Mouse (Mus musculus) lung, postnatal 36 days (tissue): ENCODE data around the gene Ppp6r1.

Experiments
- DNase-seq: peaks from one replicate; pipeline ENCODE4 v3.0.0; 2022; ENCODE audit warnings: mixed read lengths

Ppp6r1 gene

DNA sequence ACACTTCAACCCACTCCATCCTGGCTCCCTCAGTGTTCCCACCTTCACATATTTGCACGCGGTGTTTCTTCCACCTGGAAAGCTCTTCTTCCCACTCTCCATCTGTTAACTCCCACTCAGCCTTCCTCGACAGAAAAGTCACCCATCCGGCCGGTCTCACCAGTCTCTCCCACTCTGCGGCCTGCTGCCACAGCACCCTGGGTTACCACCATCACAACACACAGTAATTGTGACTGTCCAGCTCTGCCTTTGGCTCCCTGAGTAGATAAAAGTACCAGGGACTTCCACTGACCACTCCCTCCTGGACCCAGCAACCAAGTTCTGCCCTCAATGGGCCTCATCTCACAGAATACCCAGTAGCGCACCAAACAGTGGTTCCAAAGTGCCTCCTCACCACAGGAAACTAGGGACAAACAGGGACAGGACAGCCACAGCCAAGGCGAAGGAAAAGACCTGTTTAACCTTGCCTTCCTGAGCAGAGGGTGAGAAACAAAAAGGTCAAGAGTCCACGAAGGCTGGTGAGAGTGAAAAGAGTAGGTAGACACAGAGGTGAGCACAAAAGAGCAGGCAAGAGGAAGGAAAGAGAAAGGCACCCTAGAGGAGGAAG, 1.2 kb downstream of the Ppp6r1 start:
- peak; percentile 43 for DNase-seq

DNA sequence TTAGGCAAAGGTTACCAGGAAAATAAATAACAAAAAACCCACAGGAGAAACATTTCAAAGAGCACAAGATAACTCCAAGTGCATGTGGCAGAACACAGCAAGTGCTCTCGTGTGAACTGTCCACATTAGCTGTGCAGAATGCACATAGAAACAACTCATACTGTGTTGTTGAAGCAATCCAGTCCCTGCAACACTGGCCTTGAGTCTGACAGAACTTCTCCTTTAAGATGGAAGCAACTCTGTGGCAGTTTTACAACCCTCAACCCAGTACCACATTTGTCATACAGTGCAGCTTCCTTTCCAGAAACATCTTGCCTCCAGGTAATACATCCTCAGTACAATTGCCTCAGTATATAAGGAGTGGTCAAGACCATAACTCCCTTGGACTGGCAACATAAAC, 2.0 kb downstream of the Ppp6r1 start:
- no peak for DNase-seq

DNA sequence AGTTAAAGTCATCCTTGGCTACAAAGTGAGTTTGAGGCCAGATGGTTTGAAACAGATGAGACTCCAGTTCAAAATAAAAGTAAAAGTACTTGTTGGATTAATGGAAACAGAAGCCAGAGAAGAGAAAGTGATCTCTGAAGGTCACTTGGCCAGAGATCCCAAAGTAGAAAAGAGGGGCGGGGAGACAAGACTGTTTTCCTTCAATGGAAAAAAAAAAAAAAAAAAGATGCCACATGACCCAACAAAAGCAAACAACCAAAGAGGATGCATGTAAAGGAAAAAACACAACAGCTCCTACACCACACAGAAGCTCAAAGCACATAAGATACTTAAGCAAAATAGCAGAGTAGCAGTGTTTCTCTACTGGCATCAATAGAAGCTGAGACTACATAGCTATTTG, 2.9 kb downstream of the Ppp6r1 start:
- DNase-seq = no peak

DNA sequence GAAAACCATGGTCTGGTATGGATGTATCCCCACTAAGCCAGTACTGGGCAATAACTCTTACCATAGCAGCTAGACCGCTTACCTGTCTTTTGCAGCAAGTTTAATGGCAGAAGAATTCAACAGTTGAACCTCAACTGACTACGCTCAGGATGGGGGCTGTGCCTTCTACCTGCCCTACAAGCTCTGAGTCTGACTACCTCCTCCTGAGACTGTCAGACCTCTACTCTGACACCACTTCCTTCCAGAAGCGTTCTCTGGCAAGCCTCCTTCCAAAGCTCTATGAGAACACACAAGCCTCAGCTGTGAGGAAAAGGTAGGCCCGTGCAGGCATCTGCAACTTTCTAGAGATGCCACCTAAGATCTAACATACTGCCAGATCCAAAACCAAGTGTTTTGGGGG, 3.4 kb downstream of the Ppp6r1 start:
- DNase-seq = no peak

DNA sequence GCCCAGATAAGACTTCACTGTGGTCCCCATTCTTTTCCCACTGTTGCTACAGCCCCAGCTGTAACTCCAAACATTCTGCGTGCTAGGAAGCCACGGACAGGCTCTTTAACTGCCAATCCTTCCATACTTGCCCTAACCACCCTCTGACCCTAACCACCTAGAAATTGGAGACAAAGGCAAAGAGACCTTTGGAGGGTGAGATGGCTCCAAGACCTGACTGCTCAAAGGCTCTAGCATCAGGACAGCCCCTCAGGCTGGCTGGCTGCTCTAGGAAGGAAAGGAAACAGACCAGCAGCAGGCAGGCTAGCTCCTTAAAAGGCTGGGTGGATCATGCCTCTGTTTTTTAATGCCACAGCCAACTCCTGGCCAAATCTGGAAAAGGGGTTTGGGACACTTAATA, 4.6 kb downstream of the Ppp6r1 start:
- no peak for DNase-seq

DNA sequence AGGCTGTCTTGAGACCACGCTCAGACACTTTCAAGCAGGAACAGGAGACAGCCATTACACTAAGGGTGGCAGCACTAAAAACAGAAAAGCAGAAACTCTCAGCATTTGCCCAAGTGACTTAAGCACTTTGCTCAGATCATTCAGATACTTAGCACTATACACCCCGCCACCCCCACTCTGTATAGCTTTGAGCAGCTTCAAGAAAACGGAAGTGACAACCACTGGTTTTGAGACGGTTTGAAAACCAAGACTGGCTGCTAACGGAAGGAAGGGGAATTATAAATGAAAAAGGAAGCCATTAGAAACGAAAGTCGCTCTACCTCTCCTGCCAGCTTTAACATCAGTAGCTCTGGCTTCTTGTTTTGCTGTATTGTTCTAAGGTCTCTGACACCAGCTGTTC, 5.0 kb downstream of the Ppp6r1 start:
- DNase-seq = peak; percentile 82

DNA sequence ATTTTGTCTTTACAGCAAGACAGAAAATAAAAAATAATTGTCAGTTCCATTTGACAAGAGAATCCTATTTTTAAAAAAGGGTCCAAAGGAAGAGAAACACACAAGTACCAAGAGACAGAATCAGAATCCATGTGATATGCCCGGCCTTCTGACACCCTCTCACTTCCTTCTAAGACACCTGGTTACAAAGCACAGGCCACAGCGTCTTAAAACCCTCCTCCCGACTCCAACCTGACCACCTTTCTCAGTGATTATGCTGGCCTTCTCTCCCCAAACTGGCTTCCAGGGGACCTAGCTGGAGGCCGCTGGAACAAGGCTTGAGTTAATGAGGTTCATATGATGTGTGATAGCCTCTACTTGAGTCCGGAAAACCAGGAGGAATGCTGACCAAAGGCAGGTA, 5.5 kb downstream of the Ppp6r1 start:
- DNase-seq = no peak

DNA sequence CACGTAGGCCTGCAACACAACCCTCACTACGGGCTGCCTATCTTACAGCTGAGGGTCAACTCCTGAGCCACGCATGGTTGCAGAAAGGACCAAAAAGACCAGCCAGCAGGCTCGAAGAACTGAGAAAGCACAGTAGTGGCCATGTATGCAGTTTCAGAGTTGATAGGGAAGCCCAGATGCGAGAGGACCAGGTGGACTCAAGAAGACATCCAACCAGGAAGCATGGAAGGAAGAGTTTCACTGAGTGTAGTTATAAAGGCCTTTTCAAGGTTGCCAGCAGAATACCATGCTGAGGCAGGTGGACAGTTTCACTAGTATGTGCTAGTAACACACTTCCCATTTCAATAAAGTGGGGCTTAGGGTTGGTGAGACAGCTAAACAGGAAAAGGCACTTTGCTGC, 6.1 kb downstream of the Ppp6r1 start:
- no peak for DNase-seq

DNA sequence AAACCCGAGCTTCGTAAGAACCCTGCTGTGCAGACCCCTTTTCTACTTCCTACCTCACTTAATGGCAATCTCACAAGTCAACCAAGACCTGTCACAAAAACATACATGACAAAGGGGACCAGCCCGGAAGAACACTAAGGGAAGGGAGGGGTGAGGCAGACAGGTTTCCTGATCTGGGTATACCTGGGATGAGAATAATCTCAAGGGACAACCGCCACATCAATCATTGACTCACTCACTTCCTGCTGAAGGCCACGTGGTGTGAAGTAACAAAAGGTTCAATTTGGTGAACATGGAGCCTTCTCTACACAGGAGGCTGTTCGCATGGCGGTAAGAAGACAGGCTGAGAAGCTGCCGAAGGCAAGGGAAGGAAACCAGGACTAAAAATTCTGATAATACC, 7.2 kb downstream of the Ppp6r1 start:
- DNase-seq = peak; percentile 36

DNA sequence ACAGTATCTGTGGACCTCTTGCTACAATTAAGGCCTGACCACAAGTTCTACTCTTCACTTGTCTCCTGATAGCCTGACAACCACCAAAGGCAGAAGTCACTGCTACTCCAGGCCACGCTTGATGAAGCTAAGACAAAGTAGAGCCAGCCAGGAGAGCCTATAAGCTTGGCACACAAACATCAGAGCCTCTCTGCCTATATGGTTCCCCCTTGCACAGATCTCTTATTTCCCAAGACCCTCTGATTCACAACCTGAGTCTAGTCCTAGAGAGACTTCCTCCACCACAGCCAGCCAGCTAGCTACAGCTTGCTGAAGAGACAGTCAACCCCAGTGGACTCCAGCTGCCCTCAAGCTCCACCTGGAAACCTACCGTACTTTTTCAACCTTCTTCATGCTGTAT, 10.8 kb downstream of the Ppp6r1 start:
- no peak for DNase-seq

DNA sequence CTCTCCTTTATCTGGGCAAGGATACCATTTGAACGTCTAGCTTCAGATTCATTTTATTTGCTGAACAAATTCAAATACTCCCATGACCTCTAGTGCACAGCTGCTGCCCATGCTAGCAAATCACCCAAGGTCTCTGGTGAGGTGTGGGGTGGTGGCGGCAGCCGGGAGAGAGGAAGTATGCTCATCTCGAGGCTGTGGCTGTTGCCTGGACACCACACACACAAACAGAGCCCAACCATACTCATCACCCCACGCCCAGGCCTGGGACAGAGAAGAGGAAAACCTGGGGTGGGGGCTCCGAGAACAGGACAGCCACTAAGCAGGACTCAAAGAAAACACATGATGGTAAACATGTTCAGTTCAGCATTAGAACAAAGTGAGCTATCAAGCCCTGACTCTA, 11.5 kb downstream of the Ppp6r1 start:
- DNase-seq = peak; percentile 78

DNA sequence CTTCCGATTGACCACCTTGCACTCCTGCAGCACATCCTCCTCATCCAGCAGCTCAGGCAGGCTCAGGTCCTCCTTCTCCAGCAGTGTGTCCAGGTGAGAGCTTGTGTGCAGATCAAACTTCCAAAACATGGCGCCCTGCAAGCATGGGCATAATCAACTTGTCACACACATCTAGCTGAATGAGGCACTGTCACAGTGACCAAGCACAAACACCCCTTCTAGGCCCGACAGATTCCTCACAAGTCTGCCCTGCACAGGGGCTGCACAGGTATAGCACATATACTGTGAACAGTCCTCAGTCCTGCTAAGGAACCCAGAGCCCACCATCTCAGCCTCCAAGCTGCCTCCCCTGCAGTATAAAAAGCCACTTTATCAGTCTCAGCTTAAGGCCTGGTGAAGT, 12.0 kb downstream of the Ppp6r1 start:
- no peak for DNase-seq

DNA sequence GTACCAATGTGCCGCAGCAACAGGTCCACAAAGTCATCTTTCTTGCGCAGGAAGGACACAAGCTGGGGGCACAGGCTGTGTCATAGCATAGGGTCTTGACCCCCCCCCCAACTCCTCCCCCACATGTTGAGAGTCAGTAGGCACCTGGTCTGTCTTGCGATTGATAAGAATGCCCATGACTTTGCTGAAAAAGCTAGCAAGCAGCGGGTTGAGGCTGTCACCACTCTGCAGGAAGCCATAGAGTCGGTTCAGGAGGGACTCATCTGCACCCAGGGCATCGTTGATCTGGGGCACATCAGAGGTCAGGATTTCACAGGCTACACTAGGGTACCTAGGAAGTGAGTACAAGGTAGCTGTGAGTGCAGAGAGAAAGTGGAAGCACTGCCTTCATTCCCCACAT, 15.6 kb downstream of the Ppp6r1 start:
- DNase-seq = no peak

DNA sequence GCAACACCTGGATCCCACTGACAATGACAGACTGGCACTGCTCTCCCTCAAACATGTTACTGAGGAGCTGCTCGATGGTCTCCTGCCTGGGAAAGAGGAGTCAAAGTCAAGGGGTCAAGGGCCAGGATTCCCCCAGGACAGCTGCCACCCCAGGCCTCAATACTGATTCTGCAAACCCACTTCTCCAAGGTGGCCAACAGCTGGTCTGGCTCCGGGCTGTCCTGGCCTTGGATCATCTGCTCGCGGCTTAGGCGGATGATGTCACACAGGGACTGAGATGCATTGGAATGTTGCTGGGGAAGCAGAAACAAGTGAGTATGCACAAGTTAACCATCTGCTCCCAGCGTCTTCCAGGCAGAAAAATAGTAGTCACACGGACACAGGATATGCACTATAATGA, 16.9 kb downstream of the Ppp6r1 start:
- no peak for DNase-seq

DNA sequence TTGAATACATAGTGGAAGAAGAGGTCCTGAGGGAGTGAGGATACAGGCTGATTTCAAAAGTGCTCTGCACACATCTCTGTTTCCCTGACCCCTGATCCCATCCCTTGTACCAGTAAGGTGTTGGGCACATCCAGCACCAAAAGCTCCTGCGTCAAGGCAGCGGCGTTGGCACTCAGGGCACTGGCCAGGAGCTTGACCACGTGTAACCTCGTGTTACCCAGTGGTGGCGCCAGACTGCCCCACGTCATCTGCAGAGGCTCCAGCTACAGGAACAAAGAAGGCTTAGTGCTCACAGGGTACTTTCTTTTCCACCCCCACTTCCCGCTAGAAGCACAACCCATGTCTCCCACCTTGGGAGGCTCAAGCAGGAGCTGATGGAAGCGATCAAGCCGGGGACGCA, 17.7 kb downstream of the Ppp6r1 start:
- no peak for DNase-seq

DNA sequence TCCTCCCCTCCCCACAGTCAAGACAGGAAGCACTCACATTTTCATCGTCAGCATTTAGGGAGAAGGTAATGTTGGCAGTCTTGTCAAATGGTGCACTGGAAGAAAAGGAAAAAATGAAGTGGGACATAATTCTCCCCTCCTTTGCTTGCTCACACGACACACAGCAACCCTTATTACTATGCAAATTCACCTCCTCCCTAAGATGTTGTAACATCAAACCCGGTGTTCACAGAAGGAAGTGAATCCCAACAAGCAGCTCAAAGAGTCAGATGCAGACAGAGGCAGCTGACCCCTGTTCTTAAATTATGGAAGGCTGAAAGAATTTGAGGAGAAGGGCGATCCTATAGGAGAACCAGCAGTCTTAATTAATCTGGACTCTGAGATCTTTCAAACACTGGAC, 22.6 kb downstream of the Ppp6r1 start:
- DNase-seq = no peak

DNA sequence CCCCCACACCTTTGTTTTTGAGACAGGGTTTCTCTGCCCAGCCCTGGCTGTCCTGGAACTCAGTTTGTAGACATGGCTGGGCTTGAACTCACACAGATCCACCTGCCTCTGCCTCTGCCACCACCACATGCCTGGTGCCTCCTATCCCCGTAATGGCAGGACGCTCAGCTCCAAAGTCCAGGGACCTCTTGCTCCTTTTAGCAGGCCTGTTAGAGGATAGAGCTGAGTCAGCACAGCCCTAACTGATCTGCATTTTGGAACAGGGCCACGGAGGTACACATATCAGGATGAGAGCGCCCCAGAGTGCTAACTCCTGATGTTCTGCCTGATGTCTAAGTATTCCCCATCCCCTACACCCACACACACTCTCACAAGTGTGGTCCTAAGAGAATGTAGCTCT, 27.8 kb downstream of the Ppp6r1 start, which contains the start of gene Tmem86b:
Tmem86b (minus strand) TSS at position 392 of the 400 bp plus-strand sequence.
- no peak for DNase-seq

DNA sequence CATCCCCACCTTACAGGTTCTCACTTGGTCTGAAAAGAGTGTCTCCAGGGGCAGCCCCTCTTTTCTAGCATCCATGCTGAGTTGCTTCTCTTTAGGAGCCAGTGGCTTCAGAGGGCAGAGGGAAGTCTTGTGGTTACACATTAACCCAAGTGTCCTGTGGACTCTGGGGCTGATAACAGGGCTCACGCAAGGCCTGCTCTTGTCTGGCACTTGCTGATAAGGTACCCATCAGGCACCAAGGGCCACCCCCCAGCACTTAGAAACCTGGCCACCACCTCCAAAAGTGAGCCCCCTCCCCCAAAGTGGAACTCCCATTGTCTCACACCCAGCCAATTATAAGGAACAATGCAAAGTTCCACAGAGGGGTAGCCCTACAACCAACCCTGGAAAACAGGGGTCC, 28.6 kb downstream of the Ppp6r1 start:
- DNase-seq = no peak

DNA sequence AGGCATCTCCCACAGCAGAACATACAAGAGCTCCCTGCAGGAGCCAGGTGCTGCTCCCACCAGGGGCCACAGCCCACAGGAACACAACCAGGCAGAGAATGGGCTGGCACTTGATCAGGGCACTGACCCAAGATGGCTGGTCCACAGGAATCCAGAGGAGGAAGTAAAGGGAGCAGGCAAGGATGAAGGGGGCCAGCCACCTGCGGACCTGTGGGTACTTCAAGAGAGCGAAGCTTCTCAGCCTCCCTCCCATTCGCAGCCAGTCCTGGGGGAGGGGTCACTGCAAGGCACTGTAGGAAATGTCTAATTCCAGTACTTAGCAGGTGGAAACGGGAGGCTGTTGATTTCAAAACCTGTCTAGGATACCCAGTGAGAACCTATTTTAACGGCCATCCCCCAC, 29.2 kb downstream of the Ppp6r1 start:
- no peak for DNase-seq

DNA sequence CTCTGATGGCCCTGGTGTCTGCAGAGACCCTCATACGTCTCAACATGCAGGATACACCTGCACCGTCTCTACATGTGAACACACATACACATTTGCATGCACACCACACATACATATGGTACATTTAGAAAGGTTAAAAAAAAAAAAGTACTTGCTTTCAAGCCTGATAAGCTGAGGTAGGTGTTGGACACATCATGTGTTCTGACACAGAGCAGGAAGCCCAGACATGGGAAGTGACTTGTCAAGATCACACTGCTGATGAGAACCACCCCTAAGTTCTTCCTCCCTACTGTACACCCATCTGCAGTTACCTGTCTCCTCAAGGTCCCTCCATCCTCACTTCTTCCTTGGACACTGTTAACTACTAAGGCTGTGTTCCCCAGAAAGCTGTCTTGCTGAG, 32.9 kb downstream of the Ppp6r1 start:
- no peak for DNase-seq

DNA sequence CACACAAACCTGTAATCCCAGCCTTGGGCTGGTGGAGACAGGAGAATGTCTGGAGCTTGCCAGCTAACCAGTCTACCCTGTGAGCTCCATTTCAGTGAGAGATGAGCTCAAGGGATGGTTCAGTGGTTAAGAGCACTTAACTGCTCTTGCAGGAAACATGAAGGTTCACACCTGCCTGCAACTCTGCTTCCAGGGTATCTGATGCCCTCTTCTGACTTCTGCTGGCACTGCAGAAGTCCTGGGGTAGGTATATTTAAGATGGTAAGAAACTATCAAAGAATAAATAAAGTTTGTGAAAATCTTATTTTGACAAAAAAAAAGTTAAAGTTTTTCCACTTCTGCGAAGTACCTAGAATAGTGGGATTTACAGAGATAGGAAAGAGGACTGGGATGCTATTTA, 34.5 kb downstream of the Ppp6r1 start:
- no peak for DNase-seq

DNA sequence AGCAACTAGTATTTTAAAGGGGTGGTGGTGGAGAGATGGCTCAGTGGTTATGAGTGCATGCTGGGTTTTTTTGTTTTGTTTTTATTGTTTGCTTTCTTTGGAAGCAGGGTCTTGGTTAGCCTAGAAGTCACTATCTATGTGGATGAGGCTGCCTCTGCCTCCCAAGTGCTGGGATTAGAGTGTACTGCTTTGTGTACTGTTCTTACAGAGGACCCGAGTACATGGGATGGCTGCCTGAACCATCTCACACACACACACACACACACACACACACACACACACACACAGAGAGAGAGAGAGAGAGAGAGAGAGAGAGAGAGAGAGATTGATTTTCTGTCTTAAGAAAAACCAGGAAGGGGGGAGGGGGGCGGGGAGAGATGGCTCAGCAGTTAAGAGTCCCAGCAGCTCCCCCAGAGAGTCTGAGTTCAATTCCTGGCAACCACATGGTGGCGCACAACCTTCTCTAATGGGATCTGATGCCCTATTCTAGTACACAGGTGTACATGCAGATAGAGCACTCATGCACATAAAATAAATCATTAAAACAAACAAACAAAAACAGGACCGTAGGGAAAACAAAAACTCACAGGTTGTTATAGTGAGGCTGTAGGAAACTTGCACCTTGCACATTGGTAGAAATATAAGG, 35.2 kb downstream of the Ppp6r1 start:
- peak; percentile 77 for DNase-seq

DNA sequence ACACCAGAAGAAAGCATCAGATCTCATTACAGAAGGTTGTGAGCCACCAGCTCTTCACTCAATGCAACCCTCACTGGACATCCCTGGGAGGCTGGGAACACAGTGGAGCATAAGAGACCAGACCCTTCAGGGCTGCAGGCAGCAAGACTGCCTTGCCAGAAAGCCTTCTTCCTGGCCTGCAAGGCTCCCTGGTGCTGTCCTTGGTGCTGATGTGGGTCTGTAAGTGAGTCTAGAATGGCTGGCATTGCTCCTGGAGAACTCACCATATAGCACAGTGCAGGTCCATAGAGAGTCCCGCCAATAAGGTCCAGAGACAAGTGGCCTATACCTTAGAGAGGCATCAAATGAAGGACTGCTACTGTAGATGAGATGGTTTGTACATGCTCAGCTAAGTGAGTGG, 38.8 kb downstream of the Ppp6r1 start:
- DNase-seq = peak; percentile 31

DNA sequence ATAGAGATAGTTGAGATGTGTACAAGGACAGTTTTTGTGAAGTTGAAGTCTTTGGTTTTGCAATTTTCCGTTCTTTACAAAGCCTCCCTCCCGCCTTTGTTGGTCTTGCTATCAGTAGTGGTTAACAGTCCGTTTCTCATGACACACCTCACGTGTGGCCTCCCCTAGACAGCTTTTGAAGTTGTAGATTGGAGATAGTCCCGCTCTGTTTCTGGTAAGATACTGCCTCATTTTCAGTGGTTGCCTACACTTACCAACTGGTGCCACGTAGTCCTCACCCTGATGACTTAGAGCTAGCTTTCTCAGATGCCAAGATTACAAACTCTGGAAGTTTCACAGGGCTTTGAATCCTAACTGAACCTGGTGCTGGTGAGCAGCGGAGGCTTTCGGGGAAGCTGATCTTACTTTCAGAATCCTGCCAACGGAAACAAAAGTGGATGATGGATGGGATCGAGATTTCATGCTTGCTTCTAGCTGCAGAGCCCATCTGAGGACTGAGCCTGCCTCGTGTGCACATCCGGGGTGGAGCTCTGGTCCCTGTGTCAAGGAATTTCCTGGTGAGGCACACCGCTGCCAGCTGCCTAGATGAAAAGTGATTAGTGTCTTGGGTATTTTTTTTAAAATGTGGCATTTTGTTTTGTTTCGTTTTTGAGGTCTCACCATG, 44.9 kb downstream of the Ppp6r1 start:
- DNase-seq = no peak

DNA sequence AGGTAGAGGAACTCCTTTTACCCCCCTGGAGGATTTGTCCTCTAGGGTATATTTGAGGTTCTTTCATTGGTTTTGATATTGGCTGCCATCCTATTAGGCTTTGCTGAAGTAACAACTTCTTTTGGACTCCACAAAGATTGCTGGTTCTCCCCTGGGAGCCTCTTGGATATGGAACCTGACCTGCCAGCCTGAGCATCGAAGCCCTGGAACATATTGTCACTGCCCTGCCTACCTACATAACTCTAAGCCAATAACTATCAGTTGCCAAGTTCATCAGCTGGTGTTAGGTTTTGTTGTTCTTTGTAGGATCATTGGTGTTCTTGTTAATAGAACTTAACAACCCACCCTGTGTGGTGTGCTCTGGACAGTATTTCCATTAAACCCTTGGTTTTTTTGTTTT, 45.9 kb downstream of the Ppp6r1 start:
- DNase-seq = no peak
